In the genomic region with DNA sequence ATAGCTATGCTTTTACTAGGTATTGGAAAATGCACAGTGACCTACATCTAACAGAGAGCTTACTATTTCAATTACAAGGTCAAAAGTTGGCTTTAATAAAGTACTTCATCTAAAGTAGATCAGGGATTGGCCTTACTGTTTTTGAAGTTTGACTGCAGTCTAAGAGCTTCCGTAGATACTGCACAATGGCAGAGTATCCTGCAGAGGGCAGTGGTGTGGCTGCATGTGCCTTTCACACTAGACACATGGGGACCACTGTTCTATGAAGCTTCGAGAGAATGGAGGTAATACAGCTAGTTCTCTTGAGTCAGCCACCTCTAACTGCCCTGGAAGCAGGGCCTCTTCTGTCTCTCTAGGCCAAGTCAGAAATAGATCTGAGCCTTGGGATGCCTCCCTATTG, we compare ENCODE assay signal across 23 mouse cellular contexts.
DNase-seq lines count a peak whose midpoint lies in the region; ATAC-seq and TF ChIP-seq lines count a peak whose summit lies in the region.
"Had no signal": no experiment of that assay in that cellular context is flagged by ENCODE, and none has a peak within 500 bp of the region (broad histone marks: within the 10 kb centered on the region; RNA-seq: fewer than 3 reads in every experiment).

No protein-coding gene starts in this region.

- intact Hi-C loops in gastrocnemius, adult 2 months (cut with DNase I): no loop called here

- H3K4me1 ChIP-seq in limb, embryonic 15.5 days: 0 out of 2 replicates have a peak, but pooled peaks cover 4% of the 10 kb centered on the region
- H3K4me1 ChIP-seq in limb, embryonic 10.5 days: peaks cover 2% of the 10 kb centered on the region; the same call in 1 of the 2 replicates
- H3K4me1 ChIP-seq: forebrain, embryonic 12.5 days; heart, embryonic 13.5 days; liver, embryonic 12.5 days; neural tube, embryonic 15.5 days had no signal

- H3K27ac ChIP-seq in gastrocnemius, adult 2 months: peak overlapping the region; percentile 54
- H3K27ac ChIP-seq in limb, embryonic 15.5 days: 0 out of 2 replicates have a peak overlapping the region, but pooled peaks have one; percentile 27
- no peak overlapping the region for H3K27ac ChIP-seq in limb, embryonic 10.5 days
- H3K27ac ChIP-seq: embryonic facial prominence, embryonic 15.5 days; forebrain, embryonic 12.5 days; heart, embryonic 13.5 days; hindbrain, postnatal 0 days; liver, embryonic 12.5 days; macrophage; neural tube, embryonic 15.5 days had no signal

- peak; percentile 14; the same call in 1 of the 2 replicates for TF ChIP-seq CTCF in gastrocnemius, adult 2 months (IDR thresholded peaks at IDR 0.05)

- no peaks in the 10 kb centered on the region for H3K9me3 ChIP-seq in limb, embryonic 15.5 days
- H3K9me3 ChIP-seq in limb, embryonic 10.5 days (replicated peaks): no peaks in the 10 kb centered on the region
- H3K9me3 ChIP-seq: embryonic facial prominence, embryonic 15.5 days; forebrain, embryonic 12.5 days; heart, embryonic 13.5 days; liver, embryonic 12.5 days; neural tube, embryonic 15.5 days had no signal

- WGBS in limb, embryonic 15.5 days: 71% methylated on average over 2 of the region's 2 CpGs
- 80% methylated on average over 2 of the region's 2 CpGs for WGBS in limb, embryonic 10.5 days

- no peak for DNase-seq in gastrocnemius, adult 2 months
- no peak for DNase-seq in gastrocnemius, postnatal 4 days (ENCODE audit: low spot score in 2 of 2)
- DNase-seq in limb, embryonic 10.5 days (ENCODE audit: low spot score): no peak
- DNase-seq in A20 (ENCODE audit: low read depth, low spot score): peak; percentile 1
- DNase-seq in embryo, embryonic 10.5 days (ENCODE audit: low spot score): peak; percentile 17
- DNase-seq in frontal cortex, postnatal 36 days (ENCODE audit: low spot score in 2 of 2): no peak
- no peak for DNase-seq in cerebellum, adult 8-10 months
- DNase-seq: B cell, adult 2 months; cerebellum, postnatal 25 days; gastrocnemius, postnatal 25 days; kidney, adult 2 months; layer of hippocampus, postnatal 36 days; thymus, adult 18-20 months had no signal

- H3K36me3 ChIP-seq in limb, embryonic 15.5 days: no peaks in the 10 kb centered on the region
- no peaks in the 10 kb centered on the region for H3K36me3 ChIP-seq in limb, embryonic 10.5 days
- H3K36me3 ChIP-seq: embryonic facial prominence, embryonic 15.5 days; forebrain, embryonic 12.5 days; heart, embryonic 13.5 days; liver, embryonic 12.5 days; neural tube, embryonic 15.5 days had no signal

- no peak overlapping the region for H3K4me3 ChIP-seq in gastrocnemius, adult 2 months
- no peak overlapping the region for H3K4me3 ChIP-seq in limb, embryonic 15.5 days
- no peak overlapping the region for H3K4me3 ChIP-seq in limb, embryonic 10.5 days
- H3K4me3 ChIP-seq: embryonic facial prominence, embryonic 15.5 days; forebrain, embryonic 12.5 days; heart, embryonic 13.5 days; liver, embryonic 12.5 days; myocyte; neural tube, embryonic 15.5 days had no signal

- no peaks in the 10 kb centered on the region for H3K27me3 ChIP-seq in limb, embryonic 15.5 days
- H3K27me3 ChIP-seq in limb, embryonic 10.5 days (ENCODE audit: low read depth, poor library complexity, severe bottlenecking): no peaks in the 10 kb centered on the region
- H3K27me3 ChIP-seq: embryonic facial prominence, embryonic 15.5 days; forebrain, embryonic 12.5 days; heart, embryonic 13.5 days; liver, embryonic 12.5 days; neural tube, embryonic 15.5 days had no signal

- no peak overlapping the region for H3K9ac ChIP-seq in limb, embryonic 15.5 days
- H3K9ac ChIP-seq: embryonic facial prominence, embryonic 15.5 days; forebrain, embryonic 12.5 days; heart, embryonic 13.5 days; liver, embryonic 12.5 days; neural tube, embryonic 15.5 days had no signal

- H3K4me2 ChIP-seq in limb, embryonic 15.5 days: no peak overlapping the region
- H3K4me2 ChIP-seq: embryonic facial prominence, embryonic 15.5 days; forebrain, embryonic 12.5 days; heart, embryonic 13.5 days; liver, embryonic 12.5 days; midbrain, embryonic 11.5 days; neural tube, embryonic 15.5 days had no signal

- ATAC-seq in limb, embryonic 15.5 days (ENCODE audit: insufficient number of reproducible peaks, low FRiP score, low TSS enrichment, low read depth): no peak
- ATAC-seq: hindbrain, postnatal 0 days; liver, embryonic 12.5 days had no signal

Comparison
In these comparisons a context has a peak if more than half of its experiments do, and no peak if none do; other contexts are left out.
1. DNase-seq: peak in A20 (single experiment) and embryo, embryonic 10.5 days (single experiment); none in gastrocnemius, adult 2 months (single experiment), gastrocnemius, postnatal 4 days (0 of 2), limb, embryonic 10.5 days (single experiment), frontal cortex, postnatal 36 days (0 of 2) and cerebellum, adult 8-10 months (single experiment).